Mouse (Mus musculus): ENCODE data around the gene Dtd1.

- TF ChIP-seq CTCF (IDR thresholded peaks at IDR 0.05; ENCODE audit: control insufficient read depth, insufficient read depth, insufficient replicate concordance, low read depth, low read length) (no peak), POLR2A (IDR thresholded peaks at IDR 0.05; ENCODE audit: control insufficient read depth, low read depth, low read length) (no peak)
Measured at GRCm38 (mm10) chr2:144768375-144769117, 168.8 kb downstream of the Dtd1 start.

Measured in testis, adult 2 months (tissue).